Mouse (Mus musculus) heart, postnatal 0 days (tissue): Measurements from ENCODE around the gene Gm3285. TPM values are rescaled to one million over a fixed set of nuclear protein-coding genes. Genes with fewer than 3 reads are reported as not detected.
A peak's percentile ranks its signal among the peaks of the same experiment; 100 is the strongest.

ENCODE experiments used
- ATAC-seq: fragments of 200-750 bp; cut with Nextera tagmentation; 2 replicates; pipeline ENCODE4 v1.8.0; 2017; ENCODE audit warnings: low read depth, moderate number of reproducible peaks, moderate library complexity; ENCODE audit not compliant: insufficient read depth
- DNase-seq: peaks from one replicate; pipeline ENCODE4 v3.0.0-alpha.2; 2016; ENCODE audit warnings: low spot score
- H3K27ac ChIP-seq: fragments of 300-500 bp; sonication (generic); 2 replicates; pipeline ENCODE4 v1.5.1; 2014; ENCODE audit warnings: low read depth, mild to moderate bottlenecking
- H3K27me3 ChIP-seq: fragments of 300-500 bp; sonication (generic); 2 replicates; pipeline ENCODE4 v1.6.1; 2014; ENCODE audit warnings: low read length, mixed read lengths; ENCODE audit not compliant: control insufficient read depth, insufficient read depth
- H3K36me3 ChIP-seq: fragments of 300-500 bp; sonication (generic); replicated peaks from 2 replicates; pipeline ENCODE4 v1.6.1; 2014; ENCODE audit warnings: low read length, mixed read lengths; ENCODE audit not compliant: control insufficient read depth, insufficient read depth
- H3K4me1 ChIP-seq: fragments of 300-500 bp; sonication (generic); 2 replicates; pipeline ENCODE4 v1.6.1; 2014; ENCODE audit warnings: antibody characterized with exemption; ENCODE audit not compliant: control insufficient read depth, insufficient read depth
- H3K4me2 ChIP-seq: fragments of 300-500 bp; sonication (generic); 2 replicates; pipeline ENCODE4 v1.6.1; 2014; ENCODE audit warnings: low read depth, mild to moderate bottlenecking, low read length, moderate library complexity
- H3K4me3 ChIP-seq: fragments of 300-500 bp; sonication (generic); 2 replicates; pipeline ENCODE4 v1.5.1; 2014; ENCODE audit warnings: low read depth, low read length
- H3K9ac ChIP-seq: fragments of 300-500 bp; sonication (generic); replicated peaks from 2 replicates; pipeline ENCODE4 v1.6.1; 2014; ENCODE audit warnings: low read depth, low read length, mixed read lengths
- H3K9me3 ChIP-seq: fragments of 300-500 bp; sonication (generic); replicated peaks from 2 replicates; pipeline ENCODE4 v1.6.1; 2016; ENCODE audit warnings: low read length; ENCODE audit not compliant: control insufficient read depth
- CTCF ChIP-seq: IDR thresholded peaks from 2 replicates; pipeline ENCODE4 v1.5.1; 2016; ENCODE audit warnings: antibody characterized with exemption, control low read depth, low read depth
- EP300 ChIP-seq: IDR thresholded peaks from 2 replicates; pipeline ENCODE4 v1.6.1; 2016; ENCODE audit warnings: antibody characterized with exemption, low read depth
- WGBS: fragments of 180-500 bp; shearing (Covaris S2); extraction: QIAGEN DNeasy Blood & Tissue Kit; methylation state at CpG from one replicate; pipeline ENCODE4 v1.1.7; 2014; 5-methylcytosine and 5-hydroxymethylcytosine counted together
- polyA plus RNA-seq: library from polyadenylated mRNA; unstranded; fragments of >200 nt; fragmentation: Nextera tagmentation; extraction: Ambion mirVana; gene quantifications from 2 replicates; pipeline ENCODE4 v1.2.1, GENCODE M21; 2015
- total RNA-seq: library from RNA; depleted of rRNA; stranded (reverse); fragments of >200 nt; gene quantifications from 2 replicates; pipeline ENCODE4 v1.2.3, GENCODE M21; 2014; ENCODE audit warnings: low replicate concordance

Gene Gm3285
- total and polyA plus RNA-seq, 2 experiments from 2014 or later = not detected

- Histone ChIP-seq H3K9me3 (no peaks in the 10 kb centered on the region), H3K4me2 (no peak overlapping the region), H3K4me1 (no peaks in the 10 kb centered on the region), H3K27ac (no peak overlapping the region), H3K27me3 (no peaks in the 10 kb centered on the region), H3K36me3 (no peaks in the 10 kb centered on the region), H3K9ac (no peak overlapping the region), H3K4me3 (no peak overlapping the region)
- ATAC-seq (no peak), DNase-seq (no peak)
- WGBS = 34% methylated on average over 13 of the region's 14 CpGs
- no peak for TF ChIP-seq EP300
- no peak for TF ChIP-seq CTCF
Measured at GRCm38 (mm10) chr10:77864067-77864761, 2.4 kb downstream of the Gm3285 start.

- Histone ChIP-seq H3K4me2 (no peak overlapping the region), H3K4me3 (no peak overlapping the region), H3K27me3 (no peaks in the 10 kb centered on the region), H3K27ac (no peak overlapping the region), H3K9ac (no peak overlapping the region), H3K4me1 (no peaks in the 10 kb centered on the region), H3K36me3 (no peaks in the 10 kb centered on the region), H3K9me3 (no peaks in the 10 kb centered on the region)
- TF ChIP-seq CTCF (no peak), EP300 (no peak)
- DNase-seq (no peak), ATAC-seq (no peak)
- WGBS = 37% methylated on average over 11 of the region's 11 CpGs
Measured at GRCm38 (mm10) chr10:77864762-77865143, 3.0 kb downstream of the Gm3285 start.

GRCm38 (mm10) chr10:77867546-77867945 lies 5.8 kb downstream of the Gm3285 start:
- no peak for ATAC-seq
- H3K9me3 ChIP-seq = no peaks in the 10 kb centered on the region; the same call in 1 of the 2 replicates
- DNase-seq = no peak
- H3K36me3 ChIP-seq = no peaks in the 10 kb centered on the region
- no peaks in the 10 kb centered on the region for H3K4me1 ChIP-seq
- WGBS = 13% methylated on average over 1 of the region's 1 CpGs
- H3K4me2 ChIP-seq = no peak overlapping the region
- no peak overlapping the region for H3K9ac ChIP-seq
- TF ChIP-seq EP300 (no peak), CTCF (no peak)
- no peaks in the 10 kb centered on the region for H3K27me3 ChIP-seq
- H3K4me3 ChIP-seq = no peak overlapping the region
- no peak overlapping the region for H3K27ac ChIP-seq

DNA sequence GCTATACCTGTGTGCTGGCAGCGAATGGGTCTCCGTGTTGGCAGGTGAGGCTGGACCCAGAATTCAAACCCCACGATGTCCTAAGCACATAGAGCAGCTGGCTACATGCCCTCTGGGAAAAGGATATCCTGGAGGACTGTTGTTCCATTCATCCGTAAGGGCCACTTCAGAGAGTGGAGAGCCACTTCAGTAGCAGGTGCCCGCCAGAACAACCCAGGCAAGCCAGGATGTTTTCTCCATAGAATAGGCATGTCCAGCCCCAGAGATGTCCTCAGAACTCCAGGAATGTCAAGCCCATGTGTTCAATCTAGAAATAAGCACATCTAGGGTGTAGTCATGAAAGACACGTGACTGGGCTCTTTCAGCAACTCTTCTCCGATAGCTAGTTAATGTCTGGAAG lies 7.9 kb downstream of the Gm3285 start:
- Histone ChIP-seq H3K27me3 (no peaks in the 10 kb centered on the region), H3K9me3 (no peaks in the 10 kb centered on the region; the same call in 1 of the 2 replicates), H3K4me2 (no peak overlapping the region), H3K4me3 (no peak overlapping the region), H3K36me3 (no peaks in the 10 kb centered on the region), H3K9ac (no peak overlapping the region), H3K27ac (no peak overlapping the region), H3K4me1 (no peaks in the 10 kb centered on the region)
- no peak for ATAC-seq
- DNase-seq = no peak
- WGBS = 73% methylated on average over 7 of the region's 7 CpGs
- TF ChIP-seq EP300 (no peak), CTCF (no peak)

DNA sequence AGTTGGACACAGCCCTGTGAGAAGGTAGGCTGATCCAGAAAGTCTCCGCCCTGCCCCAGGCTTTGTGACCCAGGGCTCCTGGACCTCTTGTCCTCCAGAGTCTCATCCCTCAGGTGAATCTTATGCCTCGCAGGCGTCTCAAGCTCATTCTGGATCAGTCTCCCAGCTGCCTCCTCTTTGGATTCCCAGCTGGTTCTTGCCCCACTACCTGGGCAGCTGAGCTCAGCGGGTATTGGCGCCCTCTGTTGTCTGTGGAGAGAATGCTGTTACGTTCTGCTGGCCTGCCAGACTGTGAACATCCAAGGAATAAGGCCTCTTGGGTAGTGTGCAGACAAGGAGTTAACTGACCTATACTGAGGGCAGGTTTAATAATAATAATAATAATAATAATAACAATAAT lies 17.2 kb downstream of the Gm3285 start:
- 65% methylated on average over 6 of the region's 6 CpGs for WGBS
- no peaks in the 10 kb centered on the region for H3K36me3 ChIP-seq
- H3K4me2 ChIP-seq = no peak overlapping the region
- H3K27me3 ChIP-seq = no peaks in the 10 kb centered on the region
- no peak overlapping the region for H3K27ac ChIP-seq
- no peak overlapping the region for H3K4me3 ChIP-seq
- peak; percentile 38; the same call in 1 of the 2 replicates for TF ChIP-seq CTCF
- no peak for TF ChIP-seq EP300
- DNase-seq = no peak
- no peaks in the 10 kb centered on the region for H3K9me3 ChIP-seq
- no peak for ATAC-seq
- no peak overlapping the region for H3K9ac ChIP-seq
- no peaks in the 10 kb centered on the region for H3K4me1 ChIP-seq

- ATAC-seq = no peak
- Histone ChIP-seq H3K4me1 (no peaks in the 10 kb centered on the region), H3K27me3 (no peaks in the 10 kb centered on the region)
Measured at GRCm38 (mm10) chr10:77880305-77880704, 18.5 kb downstream of the Gm3285 start.

More at GRCm38 (mm10) chr10:77880305-77880704, 18.5 kb downstream of the Gm3285 start:
- WGBS = 53% methylated on average over 3 of the region's 3 CpGs
- DNase-seq = no peak
- Histone ChIP-seq H3K36me3 (no peaks in the 10 kb centered on the region), H3K4me3 (no peak overlapping the region), H3K9ac (no peak overlapping the region), H3K4me2 (no peak overlapping the region), H3K9me3 (no peaks in the 10 kb centered on the region), H3K27ac (no peak overlapping the region)
- no peak for TF ChIP-seq EP300
- no peak for TF ChIP-seq CTCF
